Mouse (Mus musculus) kidney, postnatal 25 days (tissue): ENCODE data around the gene Psmd12.
"Not testable (repeated sequence)": the region's sequence is repeated elsewhere in the genome, so short reads cannot be mapped to it uniquely, and the experiment has no call there.

Source experiments
- DNase-seq, 2 experiments: peaks; one replicate each; pipeline ENCODE4 v3.0.0; 2021; ENCODE audit warnings: mixed read lengths in 2 of 2

Psmd12 gene

GRCm38 (mm10) chr11:107462478-107462877, 16.8 kb upstream of the Psmd12 start:
- peak in 1 of 2 experiments; percentile 33 for DNase-seq

- peak; percentile 63 to 82 for DNase-seq
Observed at GRCm38 (mm10) chr11:107463251-107463681, 16.0 kb upstream of the Psmd12 start.

- DNase-seq, result peak; percentile 49 to 74
Observed at GRCm38 (mm10) chr11:107464141-107464540, 15.1 kb upstream of the Psmd12 start.

- DNase-seq, result no peak
Observed at GRCm38 (mm10) chr11:107465041-107465440, 14.2 kb upstream of the Psmd12 start.

GRCm38 (mm10) chr11:107465969-107466368, 13.3 kb upstream of the Psmd12 start:
- peak; percentile 21 to 39 for DNase-seq

GRCm38 (mm10) chr11:107466611-107467391, 12.5 kb upstream of the Psmd12 start:
- DNase-seq, result peak; percentile 39 to 59

- DNase-seq, result peak in 1 of 2 experiments; percentile 43
Observed at GRCm38 (mm10) chr11:107468252-107469030, 10.8 kb upstream of the Psmd12 start.

GRCm38 (mm10) chr11:107469031-107469522, 10.2 kb upstream of the Psmd12 start:
- DNase-seq, result peak; percentile 81 to 89

GRCm38 (mm10) chr11:107469523-107470371, 9.5 kb upstream of the Psmd12 start:
- peak; percentile 66 to 81 for DNase-seq

GRCm38 (mm10) chr11:107470521-107471041, 8.7 kb upstream of the Psmd12 start, which contains the start of gene Pitpnc1:
Gene Pitpnc1 (minus strand): TSS chr11:107470699.
- DNase-seq, result peak; percentile 89 to 94

- no peak for DNase-seq
Observed at GRCm38 (mm10) chr11:107471071-107471720, 8.1 kb upstream of the Psmd12 start.

GRCm38 (mm10) chr11:107472304-107472703, 7.0 kb upstream of the Psmd12 start:
- DNase-seq, result no peak

- DNase-seq, result peak; percentile 51 to 60
Observed at GRCm38 (mm10) chr11:107473137-107473820, 6.0 kb upstream of the Psmd12 start.

- DNase-seq, result no peak
Observed at GRCm38 (mm10) chr11:107479862-107480203, 549 bp downstream of the Psmd12 start.

GRCm38 (mm10) chr11:107484341-107484740, 5.1 kb downstream of the Psmd12 start:
- DNase-seq, result no peak

- DNase-seq, result no peak
Observed at GRCm38 (mm10) chr11:107502801-107503200, 23.5 kb downstream of the Psmd12 start.

GRCm38 (mm10) chr11:107504364-107504763, 25.1 kb downstream of the Psmd12 start:
- DNase-seq, result not testable (repeated sequence)

- peak in 1 of 2 experiments; percentile 39 for DNase-seq
Observed at GRCm38 (mm10) chr11:107506260-107506659, 27.0 kb downstream of the Psmd12 start.

GRCm38 (mm10) chr11:107509631-107510338, 30.5 kb downstream of the Psmd12 start:
- peak in 1 of 2 experiments; percentile 21 for DNase-seq
